Mouse (Mus musculus) neural tube, embryonic 12.5 days (tissue): Measurements from ENCODE around the gene Serpinb1c. TPM values are rescaled to one million over a fixed set of nuclear protein-coding genes. Genes with fewer than 3 reads are reported as not detected.

Experiments
- ATAC-seq: fragments of 200-750 bp; cut with Nextera tagmentation; 2 replicates; pipeline ENCODE4 v1.8.0; 2017; ENCODE audit warnings: low read depth, mild to moderate bottlenecking, moderate TSS enrichment, moderate library complexity; ENCODE audit not compliant: low FRiP score
- H3K27ac ChIP-seq: fragments of 300-500 bp; sonication (generic); 2 replicates; pipeline ENCODE4 v1.5.1; 2016
- H3K27me3 ChIP-seq: fragments of 300-500 bp; sonication (generic); replicated peaks from 2 replicates; pipeline ENCODE4 v1.6.1; 2016; ENCODE audit warnings: mild to moderate bottlenecking
- H3K36me3 ChIP-seq: fragments of 300-500 bp; sonication (generic); 2 replicates; pipeline ENCODE4 v1.6.1; 2016; ENCODE audit warnings: mild to moderate bottlenecking
- H3K4me1 ChIP-seq: fragments of 300-500 bp; sonication (generic); 2 replicates; pipeline ENCODE4 v1.6.1; 2016
- H3K4me2 ChIP-seq: fragments of 300-500 bp; sonication (generic); replicated peaks from 2 replicates; pipeline ENCODE4 v1.6.1; 2016; ENCODE audit warnings: mild to moderate bottlenecking
- H3K4me3 ChIP-seq: fragments of 300-500 bp; sonication (generic); 2 replicates; pipeline ENCODE4 v1.5.1; 2016
- H3K9ac ChIP-seq: fragments of 300-500 bp; sonication (generic); 2 replicates; pipeline ENCODE4 v1.6.1; 2016; ENCODE audit warnings: mild to moderate bottlenecking
- H3K9me3 ChIP-seq: fragments of 300-500 bp; sonication (generic); 2 replicates; pipeline ENCODE4 v1.6.1; 2016; ENCODE audit warnings: mild to moderate bottlenecking
- WGBS: fragments of 180-500 bp; shearing (Covaris S2); methylation state at CpG from one replicate; pipeline ENCODE4 v1.1.7; 2016; 5-methylcytosine and 5-hydroxymethylcytosine counted together
- polyA plus RNA-seq: library from polyadenylated mRNA; unstranded; fragments of >200 nt; fragmentation: Nextera tagmentation; extraction: Ambion mirVana; gene quantifications from 2 replicates; pipeline ENCODE4 v1.2.1, GENCODE M21; 2016

Serpinb1c gene
- polyA plus RNA-seq, 1 experiment from 2014 or later: not detected

- ATAC-seq: no peak
- Histone ChIP-seq H3K9ac (no peak overlapping the region), H3K4me2 (no peak overlapping the region), H3K36me3 (no peaks in the 10 kb centered on the region), H3K4me1 (no peaks in the 10 kb centered on the region), H3K9me3 (no peaks in the 10 kb centered on the region), H3K4me3 (no peak overlapping the region), H3K27me3 (no peaks in the 10 kb centered on the region), H3K27ac (no peak overlapping the region)
- 83% methylated on average over 3 of the region's 3 CpGs for WGBS
Measured at GRCm38 (mm10) chr13:32831505-32832273, 66.3 kb downstream of the Serpinb1c start.

Other genes with a start within 250 kb of the Serpinb1c start
- 0.79 and 1.1 TPM in 2 replicates for gene Mylk4, start 114.3 kb downstream of the Serpinb1c start, polyA plus RNA-seq
- gene Wrnip1, start 96.2 kb downstream of the Serpinb1c start, polyA plus RNA-seq: 37.7 and 40.8 TPM in 2 replicates
- gene D930007J09Rik, start 95.4 kb downstream of the Serpinb1c start, polyA plus RNA-seq: not detected in 2 replicates
- 1.8 and 2.3 TPM in 2 replicates for gene Serpinb1a, start 47.0 kb downstream of the Serpinb1c start, polyA plus RNA-seq
- 0.24 and 0.32 TPM in 2 replicates for gene Serpinb6b, start 67.0 kb upstream of the Serpinb1c start, polyA plus RNA-seq
- gene Serpinb9, start 105.0 kb upstream of the Serpinb1c start, polyA plus RNA-seq: 1.0 and 1.1 TPM in 2 replicates
- gene Serpinb9b, start 129.2 kb upstream of the Serpinb1c start, polyA plus RNA-seq: 0.09 and 0.28 TPM in 2 replicates
- gene Serpinb1b, start 180.4 kb upstream of the Serpinb1c start, polyA plus RNA-seq: not detected in 2 replicates